Mouse (Mus musculus): ENCODE measurements at regions not wholly inside any gene's neighbourhood (a gene's known extent, or its start where the extent isn't known, plus 50 kb on each side); places are given as distances from the start of the nearest gene placed in this dataset.
"Not testable (repeated sequence)": the region's sequence is repeated elsewhere in the genome, so short reads cannot be mapped to it uniquely, and the experiment has no call there.

DNA sequence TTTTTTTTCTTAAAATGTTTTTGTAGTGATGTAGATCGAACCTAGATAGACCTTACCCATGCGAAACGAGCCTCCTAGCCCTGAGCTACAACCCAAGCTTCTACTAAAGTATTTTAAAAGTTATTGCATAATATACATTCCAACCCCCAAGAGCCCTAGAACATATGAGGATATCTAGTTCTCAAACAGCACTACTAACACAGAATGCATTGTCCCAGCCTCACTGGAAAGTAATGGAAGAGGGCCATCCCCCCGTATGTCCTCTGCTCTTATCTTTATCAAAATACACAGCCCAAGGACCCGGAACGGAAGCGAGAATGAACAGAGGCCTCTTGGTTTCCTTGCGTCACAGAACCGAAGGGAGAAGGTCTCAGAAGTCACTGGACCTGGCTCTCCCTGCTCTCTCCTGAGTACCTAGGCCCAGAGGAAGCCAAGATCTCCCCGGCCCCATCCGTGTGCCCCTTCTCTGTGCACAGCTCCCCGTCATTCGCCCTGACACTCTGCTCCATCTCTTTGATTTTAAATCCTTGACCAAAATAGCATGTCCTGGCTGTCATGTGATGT, 165.0 kb upstream of the Pkdcc start:
- no peak for DNase-seq

DNA sequence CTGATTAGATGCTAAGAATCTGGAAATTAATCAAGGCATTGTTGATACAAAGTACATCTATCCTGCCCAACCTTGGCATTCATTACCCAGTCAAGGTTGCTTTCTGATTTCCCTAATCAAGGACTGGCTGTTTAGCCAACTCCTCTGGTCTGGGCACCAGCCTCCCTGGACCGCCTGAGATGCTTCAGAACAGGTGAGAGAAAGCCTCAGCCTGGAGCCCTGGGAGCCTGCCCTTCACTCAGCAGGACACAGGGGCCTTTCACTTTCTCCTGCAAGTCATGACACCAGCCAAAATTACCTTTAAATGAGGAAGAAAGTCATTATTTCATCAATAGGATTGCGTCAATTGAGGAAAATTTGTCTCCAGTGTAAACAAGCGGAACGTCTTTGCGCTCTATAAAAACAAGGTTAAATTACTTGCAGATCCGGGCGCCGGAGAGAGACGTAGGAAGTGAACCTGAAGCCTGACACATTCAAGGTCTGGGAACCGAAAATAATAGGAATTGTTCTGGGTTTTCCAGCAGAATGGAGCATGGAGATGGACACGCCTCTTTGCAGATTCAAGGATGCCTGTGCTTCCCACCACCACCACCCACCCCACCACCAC, 164.4 kb upstream of the Pkdcc start:
- no peak for DNase-seq

DNA sequence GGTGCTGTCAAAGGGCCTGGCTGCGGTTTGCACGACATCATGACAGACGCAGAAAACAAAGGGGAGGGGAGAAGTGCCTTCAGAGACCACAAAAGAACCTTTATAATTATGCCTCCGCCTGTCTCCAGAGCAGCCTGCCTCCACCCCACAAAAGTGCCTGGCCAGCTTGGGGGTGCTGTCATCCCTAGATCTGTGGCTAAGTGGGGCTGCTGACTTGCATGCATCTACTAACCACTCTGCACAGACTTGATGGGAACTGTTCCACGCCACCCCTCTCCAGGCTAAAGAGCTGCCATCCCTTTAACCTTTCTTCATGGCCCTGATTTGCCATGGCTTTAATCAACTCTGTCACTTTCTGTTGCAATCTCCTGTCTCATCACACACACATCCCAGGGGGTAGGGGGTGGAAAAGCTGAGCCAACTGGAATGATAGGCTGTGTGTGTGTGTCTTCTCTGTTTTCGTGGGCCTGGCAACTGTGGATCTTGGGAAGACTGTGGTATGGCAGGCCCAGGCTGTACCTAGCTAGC, 162.4 kb upstream of the Pkdcc start:
- no peak for DNase-seq

DNA sequence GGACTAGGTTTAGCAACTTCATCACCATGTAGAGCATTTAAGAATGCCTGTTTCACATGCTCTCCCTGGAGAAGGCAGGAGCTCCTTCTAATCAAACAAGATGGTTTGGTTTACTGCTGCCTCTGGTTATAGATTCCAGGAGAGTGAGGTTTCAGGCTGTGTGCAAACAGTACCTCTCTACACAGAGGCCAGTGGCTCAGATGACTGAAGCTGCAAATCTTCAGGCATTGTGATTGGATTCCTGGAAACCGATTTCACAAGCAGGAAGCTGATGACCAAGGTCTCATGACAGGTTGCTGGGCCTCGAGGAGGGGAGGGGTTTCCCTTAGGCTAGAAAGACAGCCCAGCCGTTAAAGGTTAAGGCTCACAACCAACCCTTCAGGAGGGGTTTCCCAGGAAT, 157.3 kb upstream of the Pkdcc start:
- DNase-seq = no peak

DNA sequence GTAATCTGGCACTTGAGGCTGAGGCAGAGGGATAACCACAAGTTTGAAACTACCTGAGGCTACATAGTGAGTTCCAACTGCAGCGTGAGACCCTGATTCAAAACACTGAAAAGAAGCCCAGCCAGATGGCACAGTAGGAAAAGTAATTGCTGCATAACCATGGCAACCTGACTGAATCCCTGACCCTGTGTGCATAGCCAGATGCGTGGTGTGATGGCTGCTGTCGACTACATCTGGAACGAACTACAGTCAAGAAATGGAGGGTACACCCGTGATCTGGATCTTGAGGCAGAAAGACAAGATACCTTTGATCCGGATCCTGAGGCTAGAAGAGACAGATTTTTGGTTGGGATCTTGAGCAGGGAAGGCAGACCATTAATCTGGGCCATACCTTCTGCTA, 153.2 kb upstream of the Pkdcc start:
- no peak for DNase-seq

DNA sequence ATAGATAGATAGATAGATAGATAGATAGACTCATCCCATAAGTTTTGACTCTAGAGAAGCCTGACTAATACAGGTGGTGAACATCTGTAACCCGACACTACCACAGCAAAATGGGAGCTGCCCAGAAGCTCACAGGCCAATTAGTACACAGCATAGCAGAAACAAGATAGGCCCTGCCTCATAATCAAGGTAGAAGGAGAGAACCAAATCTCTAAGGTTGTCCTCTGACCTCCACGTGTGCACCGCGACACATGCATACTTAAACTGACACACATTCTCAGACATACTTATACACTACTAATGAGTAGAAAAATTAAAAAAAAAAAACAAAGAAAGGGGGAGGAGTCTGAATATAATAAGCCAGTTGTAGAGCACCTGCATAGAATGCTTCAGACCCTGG, 151.2 kb upstream of the Pkdcc start:
- no peak for DNase-seq

DNA sequence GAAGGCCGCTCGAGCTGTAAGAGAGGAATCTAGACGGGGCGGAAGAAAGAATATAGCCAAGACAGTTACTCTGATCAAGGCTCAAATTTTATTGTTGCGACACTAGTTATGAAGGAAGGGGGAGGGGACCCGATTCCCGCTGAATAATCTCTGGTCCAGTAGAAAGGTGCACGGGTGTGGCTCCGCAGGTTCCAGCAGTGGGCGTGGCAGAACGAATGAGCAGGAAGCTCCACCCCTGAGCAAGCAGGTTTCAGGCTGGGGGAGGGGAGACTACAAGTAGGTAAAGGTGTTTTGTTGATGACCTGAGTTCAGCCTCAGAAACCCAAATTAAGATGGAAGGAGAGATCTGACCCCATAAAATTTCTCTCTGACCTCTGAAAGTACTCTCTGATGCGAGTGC, 150.7 kb upstream of the Pkdcc start:
- DNase-seq = not testable (repeated sequence)

DNA sequence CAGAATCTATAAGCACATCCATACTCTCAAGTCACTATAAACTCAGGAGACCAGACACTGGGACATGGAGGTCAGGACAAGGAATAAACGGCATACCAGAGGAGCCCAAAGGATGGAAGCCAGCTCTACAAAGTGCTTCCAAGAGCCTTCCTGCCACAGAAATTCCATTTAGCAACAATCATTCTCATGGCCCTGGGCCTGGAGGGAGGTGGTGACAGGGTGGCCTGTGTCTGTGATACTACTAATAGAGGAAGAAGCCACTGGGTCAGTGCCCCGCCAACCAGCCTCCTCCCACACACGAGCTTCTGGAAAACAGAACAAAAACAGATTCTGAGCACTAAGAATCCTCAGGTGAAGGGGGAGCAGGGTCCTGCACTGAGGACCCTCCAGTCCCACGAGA, 145.8 kb upstream of the Pkdcc start:
- no peak for DNase-seq

DNA sequence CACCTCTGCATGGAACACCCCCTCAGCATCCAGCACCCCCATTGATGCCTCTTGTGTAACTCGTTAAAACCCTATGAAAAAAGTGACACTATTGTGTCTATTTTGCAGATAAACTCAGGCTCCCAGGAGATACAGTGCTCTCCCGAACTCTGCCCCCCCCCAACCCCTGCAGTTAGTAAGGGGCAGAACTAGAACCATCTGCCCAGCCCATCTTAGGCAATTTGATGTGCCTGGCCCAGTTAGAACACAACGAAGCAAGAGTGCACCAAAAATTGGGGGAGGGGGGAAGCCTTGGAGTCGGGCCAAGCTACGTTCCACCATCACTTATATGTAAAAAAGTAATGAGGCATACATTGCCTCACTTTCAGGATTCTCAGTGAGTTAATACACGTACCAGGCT, 143.3 kb upstream of the Pkdcc start:
- no peak for DNase-seq

DNA sequence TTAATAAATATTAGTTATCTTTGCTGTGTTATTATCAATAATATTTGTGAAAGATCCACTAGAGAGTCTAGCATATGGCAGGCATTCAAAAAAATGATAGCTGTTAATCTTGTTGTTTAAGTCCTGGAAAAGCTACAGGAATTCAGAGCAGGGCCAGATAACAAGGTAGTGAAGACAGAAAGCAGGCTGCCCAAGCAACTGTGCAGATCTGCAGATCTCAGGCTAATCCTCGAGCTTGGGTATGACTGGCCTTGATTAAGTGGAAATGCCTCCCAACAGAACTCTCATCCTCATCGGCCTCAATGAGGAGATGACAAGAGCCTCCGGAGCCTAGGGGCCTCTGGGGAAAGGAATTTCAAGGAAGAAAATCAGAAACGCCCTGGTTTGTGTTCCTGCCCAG, 142.9 kb upstream of the Pkdcc start:
- DNase-seq = no peak

DNA sequence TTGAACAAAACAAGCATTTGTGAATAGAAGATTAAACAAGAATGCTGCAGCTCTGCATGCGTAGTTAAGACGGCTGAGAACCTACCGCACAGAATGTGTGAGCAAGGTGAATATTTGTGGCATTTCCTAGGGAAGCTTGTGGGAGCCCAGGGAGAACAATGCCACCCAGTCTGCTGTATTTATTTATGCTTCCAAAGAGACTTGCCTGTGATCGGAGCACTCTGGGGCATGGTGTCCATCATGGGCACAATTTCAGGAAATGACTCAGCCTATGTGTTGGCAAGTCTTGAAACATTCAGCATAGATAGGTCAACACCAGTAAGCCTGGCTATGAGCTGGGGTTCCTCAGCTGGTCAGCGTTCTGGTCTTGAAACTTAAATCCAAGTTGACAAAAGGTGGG, 140.2 kb upstream of the Pkdcc start:
- DNase-seq = no peak

DNA sequence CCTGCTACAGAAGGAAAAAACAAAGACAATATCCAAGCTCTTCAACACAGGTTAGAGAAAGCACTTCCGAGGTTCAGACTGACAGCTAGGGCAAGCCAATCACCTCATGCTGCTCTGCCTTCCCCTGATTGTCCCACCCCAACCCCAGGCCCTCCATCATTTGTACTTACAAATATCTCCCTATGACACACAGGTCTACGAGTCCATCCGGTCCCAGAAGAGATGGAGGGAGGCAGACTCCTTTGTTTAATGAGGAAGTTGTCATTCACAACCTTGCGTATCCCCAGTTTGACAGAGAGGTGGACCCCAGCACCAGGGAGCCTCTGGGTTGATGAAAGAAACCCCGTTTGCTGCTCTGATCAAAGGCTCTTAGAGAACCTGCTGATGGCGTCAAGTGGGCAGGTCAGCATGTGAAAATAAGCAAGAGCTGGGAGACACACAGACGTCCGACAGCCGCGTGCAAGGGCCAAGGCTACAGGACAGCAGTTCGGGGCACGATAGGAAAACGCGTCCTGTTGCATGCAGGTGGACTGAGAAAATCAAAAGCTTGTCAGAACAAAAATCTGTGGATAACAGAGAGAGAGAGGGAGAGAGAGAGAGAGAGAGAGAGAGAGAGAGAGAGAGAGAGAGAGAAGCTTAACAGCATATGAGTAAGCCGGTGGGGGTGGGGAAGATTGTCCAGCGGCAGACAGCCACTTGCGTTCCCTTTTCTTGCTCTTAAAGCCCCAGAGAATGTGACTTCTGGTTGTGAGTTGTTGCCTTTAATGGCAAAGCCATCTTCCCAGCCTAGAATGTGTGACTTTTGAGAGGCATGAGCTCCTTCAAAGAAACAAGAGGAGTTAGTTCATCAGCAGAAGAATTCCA, 137.1 kb upstream of the Pkdcc start:
- no peak for DNase-seq

DNA sequence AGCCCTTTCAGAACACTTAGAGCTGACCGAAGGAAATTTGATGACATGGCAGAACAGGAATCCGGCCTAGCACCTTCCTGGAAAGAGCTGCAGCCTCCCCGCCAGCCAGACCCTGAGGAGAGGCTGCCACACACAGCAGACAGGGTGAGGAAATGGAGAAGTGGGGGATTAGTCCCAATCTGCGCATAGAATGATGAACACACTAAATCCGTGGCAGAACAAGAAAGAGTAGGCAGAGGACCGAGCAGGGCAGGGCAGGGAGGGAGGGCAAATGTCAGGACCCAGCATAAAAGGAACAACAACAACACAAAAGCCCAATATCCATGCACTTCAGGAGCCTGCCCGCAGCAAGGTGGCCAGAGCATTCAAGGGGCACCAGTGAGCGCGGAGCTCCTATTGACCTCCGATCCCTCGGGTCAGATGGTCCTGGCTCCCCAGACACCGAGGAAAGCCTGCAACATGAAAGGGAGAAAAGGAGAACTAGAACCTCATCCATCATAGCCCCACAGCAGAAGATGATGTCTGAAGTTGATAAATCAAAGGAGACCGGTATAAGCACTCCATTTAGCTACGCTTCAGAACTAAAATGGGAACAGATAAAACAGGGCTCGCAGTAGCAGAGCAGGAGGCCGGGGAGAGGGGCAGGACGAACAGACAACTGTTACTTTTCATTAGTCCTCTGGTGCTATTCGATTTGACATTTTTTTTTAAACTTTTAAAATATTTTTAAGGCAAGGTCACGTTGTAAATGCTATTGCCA, 136.3 kb upstream of the Pkdcc start:
- DNase-seq = peak in 1 of 2 experiments; percentile 17

DNA sequence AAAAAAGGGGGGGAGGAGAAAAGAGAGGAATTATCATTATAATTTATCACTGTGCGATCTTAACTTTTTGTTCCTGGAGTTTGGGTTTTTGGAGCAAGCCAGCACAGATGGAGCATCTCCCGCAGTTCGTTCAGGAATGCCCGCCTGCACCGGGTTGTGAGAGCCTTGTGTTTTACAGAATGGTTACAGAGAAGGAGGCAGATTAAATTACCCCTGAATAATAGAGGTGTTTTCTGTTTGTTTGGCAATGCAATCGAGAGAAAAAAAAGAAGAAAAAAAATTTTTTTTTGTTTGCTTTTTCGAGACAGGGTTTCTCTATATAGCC, 135.8 kb upstream of the Pkdcc start:
- no peak for DNase-seq

DNA sequence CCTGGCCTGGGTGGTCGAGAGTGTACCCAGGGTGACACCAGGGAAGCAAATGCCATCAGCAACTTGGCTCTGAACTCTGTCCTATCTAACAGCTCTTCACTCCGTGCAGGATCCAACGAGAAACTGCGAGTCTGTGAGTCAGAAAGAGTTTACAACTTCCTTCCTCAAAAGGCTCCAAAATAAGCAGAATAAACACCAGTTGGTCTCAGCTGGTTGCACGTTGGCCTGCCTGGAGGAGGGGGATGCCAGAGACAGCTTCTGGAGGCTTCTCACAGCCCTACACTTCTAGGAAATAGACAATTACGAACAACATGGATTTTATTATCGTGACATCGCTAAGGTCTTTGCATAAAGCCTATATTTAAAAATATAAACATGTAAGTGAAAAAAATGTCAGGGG, 133.4 kb upstream of the Pkdcc start:
- DNase-seq = peak; percentile 14 to 36

DNA sequence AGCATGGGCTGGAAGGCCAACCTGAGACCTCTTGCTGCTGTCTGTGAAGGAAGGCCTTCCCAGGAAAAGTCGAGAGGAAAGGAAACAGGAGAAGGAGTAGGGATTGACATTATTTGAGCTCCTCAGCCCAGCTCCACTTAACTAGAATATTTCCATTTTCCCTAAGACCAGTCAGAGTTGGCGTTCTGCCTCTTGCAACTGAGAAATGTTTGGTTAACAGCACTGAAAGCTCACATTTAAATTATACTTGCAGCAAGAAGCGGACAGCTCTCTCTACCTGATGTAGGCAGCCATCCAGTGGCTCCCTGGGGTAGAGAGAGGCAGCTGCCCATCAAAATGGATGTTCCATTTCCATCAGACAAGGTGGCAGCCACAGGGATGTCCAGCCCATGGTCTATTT, 131.6 kb upstream of the Pkdcc start:
- DNase-seq = no peak

DNA sequence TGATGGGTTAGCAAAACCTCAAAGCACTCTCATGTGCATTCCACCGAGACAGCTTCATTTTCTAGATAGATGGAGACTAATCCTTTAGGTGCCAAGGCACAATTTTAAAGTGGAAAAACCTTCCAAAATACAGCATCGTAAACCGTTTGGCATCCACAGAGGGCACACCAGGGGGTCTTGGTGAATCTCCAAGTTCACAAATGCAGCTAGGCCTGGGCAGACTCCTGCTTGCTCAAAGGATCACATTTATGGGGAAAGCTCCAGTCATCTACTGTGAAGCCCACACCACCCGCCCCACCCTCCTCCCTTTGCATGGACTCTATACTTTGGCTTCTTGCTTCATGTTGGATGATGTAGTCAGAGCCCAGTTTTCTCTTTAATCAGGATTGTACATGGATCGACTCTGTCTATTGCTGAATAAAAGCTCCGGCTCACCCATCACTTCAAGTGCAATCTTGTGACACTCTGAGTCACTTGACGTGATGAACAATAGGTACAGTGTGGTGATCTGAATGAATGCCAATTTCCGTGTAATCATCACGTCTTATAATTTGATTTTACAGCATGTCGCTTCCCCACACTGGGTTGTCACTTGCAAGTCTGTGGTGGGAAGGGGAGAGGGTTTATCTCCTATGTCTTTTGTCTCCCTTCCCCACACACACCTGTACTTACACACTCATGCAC, 129.2 kb upstream of the Pkdcc start:
- no peak for DNase-seq

DNA sequence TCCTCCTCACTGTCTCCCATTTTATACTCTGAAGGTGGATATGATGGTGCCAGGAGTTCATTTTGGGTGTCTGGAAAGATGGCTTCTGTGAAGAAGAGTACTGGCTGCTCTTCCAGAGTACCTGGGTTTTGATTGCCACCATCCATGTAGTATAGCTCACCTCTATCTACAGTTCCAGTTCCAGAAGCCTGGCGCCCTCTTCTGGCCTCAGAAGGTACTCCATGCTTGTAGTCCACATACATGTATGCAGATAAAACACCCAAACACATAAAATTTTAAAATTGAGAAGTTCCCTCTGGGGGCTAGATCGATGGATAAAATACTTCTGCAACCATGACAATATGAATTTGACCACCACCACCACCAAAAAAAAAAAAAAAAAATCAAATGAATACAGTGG, 128.4 kb upstream of the Pkdcc start:
- DNase-seq = no peak

DNA sequence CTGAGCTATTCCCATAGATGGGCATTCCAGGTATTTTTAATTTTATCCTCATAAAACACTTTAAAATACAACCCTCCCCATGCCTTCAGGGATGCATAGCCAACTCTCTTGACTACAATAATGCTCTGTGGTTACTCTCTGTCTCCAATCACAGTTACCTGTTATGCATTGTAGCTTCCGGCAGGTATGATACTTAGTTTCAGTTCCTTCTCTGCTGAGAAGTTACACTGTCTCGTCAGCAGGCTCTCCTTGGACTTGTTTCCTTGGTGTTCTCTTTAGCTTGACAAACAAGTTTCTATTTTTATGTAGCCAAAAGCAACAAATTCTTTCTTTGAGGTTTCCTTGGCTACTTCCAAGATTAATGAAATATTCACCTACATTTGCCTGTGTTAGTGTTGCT, 126.6 kb upstream of the Pkdcc start:
- DNase-seq = no peak

DNA sequence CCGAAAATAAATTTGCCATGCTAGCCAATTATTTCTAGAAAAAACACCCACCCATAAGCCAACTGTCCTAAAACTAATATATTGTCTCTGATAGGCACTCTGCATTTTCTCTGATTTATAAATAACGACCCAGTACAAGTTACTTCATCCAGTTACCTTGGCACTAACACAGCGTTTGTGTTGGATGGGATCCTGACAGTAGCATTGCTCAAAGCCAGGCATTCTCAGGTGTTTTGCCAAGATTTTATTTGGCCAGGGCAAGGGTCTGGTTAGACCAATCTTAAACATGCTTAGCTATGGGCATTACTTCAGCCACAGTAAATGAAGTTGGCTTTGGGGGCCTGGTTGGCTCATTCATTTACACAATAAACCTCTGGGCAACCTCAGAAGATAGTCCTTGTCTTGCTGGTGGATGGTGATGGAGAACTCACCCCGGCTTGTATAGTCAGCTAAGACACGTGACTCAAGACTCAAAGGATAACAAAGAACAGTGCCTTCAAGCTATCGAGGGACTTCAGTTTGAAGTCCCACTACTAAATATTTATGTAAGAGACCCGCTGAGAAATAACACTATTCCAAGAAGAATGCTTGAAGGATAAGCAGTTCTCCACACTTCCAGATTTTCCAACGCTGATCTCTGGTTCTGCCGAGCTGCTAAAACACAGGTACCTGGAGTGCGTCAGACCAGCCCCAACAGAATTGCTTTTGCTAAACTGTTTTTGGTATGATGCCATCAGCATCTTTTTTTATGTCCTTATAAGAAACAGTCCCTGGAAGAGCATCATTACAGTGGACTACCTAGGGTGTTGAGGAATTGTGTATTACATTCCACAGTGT, 125.0 kb upstream of the Pkdcc start:
- no peak for DNase-seq

DNA sequence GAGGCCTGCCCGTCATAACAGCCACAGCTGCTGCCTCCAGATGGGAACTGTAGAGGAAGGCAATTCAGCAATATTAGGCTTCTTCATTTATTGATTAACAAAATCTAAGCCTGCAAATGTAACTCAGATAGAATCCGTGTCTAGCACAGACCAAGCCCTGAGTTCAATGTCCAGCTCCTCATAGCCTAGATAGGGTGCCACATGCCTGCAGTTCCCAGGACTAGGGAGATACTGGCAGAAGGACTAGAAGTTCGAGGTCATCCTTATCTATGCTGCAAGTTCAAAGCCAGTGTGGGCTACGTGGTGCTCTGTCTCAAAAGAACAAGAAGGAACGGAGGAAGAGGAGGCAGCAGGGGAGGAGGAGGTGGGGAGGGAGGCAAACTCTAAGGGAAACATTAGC, 121.2 kb upstream of the Pkdcc start:
- no peak for DNase-seq

DNA sequence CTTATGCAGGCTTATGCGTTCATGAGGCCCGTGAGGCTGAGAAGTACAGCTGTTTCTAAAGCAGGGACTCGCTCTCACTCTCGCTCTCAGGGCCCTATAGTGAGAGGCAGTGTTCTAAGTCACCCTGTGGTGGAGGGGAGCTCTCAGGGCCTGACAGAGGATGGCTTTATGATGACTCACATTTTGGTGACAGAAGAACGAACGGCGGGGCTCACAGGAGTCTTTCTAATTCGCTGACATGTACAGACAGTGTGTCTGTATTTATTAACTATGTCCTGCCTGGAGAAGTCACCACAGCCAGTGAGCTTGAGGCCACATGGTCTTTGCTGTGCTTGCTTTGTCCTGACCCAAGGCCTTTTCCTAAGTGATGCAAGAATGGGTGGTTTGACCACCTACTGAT, 118.6 kb upstream of the Pkdcc start:
- no peak for DNase-seq

Data from kidney, postnatal 25 days (tissue).